Mouse (Mus musculus): ENCODE data around the gene Parg.

Parg gene

GRCm38 (mm10) chr14:32201791-32202451 is at the start of gene Parg, which contains the start of gene Timm23:
TSS of gene Parg (plus strand) at chr14:32201949.
TSS of gene Timm23 (minus strand) at chr14:32201898.
- in situ Hi-C loops (cut with MboI, MseI): no loop called here

- in situ Hi-C loops (cut with MboI, MseI): loop anchor here (10.0 to 25.0 kb wide), 2 partner anchors 68 to 1140 kb away; partner anchors contain the start of genes Dph3, Glt8d1, Gnl3 and Oxnad1
These were observed 49.3 kb upstream of the Parg start for GRCm38 (mm10) chr14:32152243-32152965.

DNA sequence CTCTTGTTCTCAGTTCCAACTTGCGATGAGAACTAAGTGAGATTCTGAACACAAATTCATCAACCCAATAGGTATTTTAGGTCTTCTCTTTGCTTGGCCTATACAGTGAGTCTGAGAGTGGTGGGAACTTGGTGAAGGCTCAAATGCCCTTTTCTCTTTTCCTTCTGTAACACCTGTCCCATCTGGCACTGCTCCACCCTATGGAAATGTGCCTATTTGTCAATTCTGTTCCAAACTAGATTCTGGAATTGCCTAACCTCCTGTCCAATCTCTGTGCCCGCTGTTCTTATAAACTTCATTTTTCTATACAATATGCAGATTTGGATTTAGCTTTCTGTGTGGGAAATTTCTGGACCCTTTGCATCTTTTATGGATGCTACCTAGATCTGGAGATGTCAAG is 48.6 kb upstream of the Parg start:
- in situ Hi-C loops (cut with MboI, MseI): loop anchor here (10.0 to 25.0 kb wide), 2 partner anchors 68 to 1141 kb away; partner anchors contain the start of genes Dph3, Glt8d1, Gnl3 and Oxnad1

DNA sequence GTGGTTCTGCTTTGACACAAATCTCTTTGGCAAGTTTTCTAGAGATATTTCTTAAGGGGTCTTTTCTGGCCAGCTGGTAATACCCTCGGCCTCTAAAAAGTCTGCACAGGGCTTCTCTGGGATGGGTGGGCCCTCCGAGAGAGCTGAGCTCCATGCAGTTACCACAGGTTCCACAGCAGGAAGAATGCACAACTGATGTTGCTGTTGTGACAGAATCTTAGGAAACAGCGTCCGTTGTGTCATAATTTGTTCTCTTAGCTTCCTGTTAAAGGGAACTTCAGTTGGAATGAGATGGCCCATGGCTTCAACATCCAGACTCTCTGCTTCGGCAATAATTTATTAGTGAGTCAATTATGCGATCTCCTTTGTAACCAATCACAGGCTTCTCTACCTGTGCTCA is 47.0 kb upstream of the Parg start:
- in situ Hi-C loops (cut with MboI, MseI): loop anchor here (10.0 to 25.0 kb wide), 2 partner anchors 70 to 1142 kb away; partner anchors contain the start of genes Dph3, Glt8d1, Gnl3 and Oxnad1

DNA sequence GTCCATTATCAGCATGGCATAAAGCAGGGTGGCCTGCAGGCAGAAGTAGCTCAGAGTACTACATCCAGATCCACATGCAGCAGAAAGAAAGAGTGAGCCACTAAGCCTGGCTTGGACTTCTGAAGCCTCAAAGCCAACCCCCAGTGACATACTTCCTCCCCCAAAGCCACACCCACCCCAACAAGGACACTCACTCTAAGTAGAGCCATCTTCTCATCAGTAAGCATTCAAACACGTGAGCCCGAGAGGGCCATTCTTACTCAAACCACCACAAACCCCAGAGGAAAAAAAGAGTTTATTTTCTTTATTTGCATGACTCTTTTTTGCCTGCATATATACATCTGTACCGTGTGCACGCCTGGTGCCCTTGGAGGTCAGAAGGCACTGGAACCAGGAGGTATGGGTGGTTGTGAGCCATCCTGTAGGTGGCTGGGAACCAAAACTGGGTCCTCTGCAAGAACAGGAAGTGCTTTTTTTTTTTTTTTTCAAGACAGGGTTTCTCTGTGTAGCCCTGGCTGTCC is 42.5 kb upstream of the Parg start:
- in situ Hi-C loops (cut with MboI, MseI): loop anchor here (10.0 to 25.0 kb wide), 2 partner anchors 74 to 1147 kb away; partner anchors contain the start of genes Dph3, Glt8d1, Gnl3 and Oxnad1

DNA sequence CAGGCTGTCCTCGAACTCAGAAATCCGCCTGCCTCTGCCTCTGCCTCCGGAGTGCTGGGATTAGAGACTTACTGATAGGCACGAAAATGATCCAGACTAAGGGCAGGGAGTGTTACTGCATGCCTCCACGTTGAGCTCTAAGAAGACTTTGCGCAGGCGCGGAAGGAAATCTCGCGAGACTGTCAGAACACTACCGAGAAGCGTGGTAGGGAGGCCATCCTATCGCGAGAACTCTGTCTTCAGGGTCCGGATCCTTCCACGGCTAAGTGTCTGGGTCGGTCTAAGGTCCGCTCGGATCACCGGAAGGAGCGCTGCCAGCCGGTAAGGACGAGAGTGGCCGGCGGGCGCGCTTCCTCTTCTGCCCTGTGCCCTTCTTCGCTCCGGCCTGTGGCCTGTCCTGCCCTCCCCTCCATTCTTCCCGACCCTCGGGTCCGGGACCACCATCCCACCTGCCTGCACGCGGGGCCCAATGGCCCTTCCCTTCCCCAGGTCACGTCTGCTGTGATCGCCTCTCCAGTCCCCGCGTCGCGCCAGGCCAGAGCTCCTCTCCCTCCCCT is 42.0 kb upstream of the Parg start, which contains the start of gene Ncoa4:
Ncoa4 (plus strand) TSS at position 176 of the 557 bp plus-strand sequence.
- in situ Hi-C loops (cut with MboI, MseI): loop anchor here (10.0 to 25.0 kb wide), 2 partner anchors 75 to 1147 kb away; partner anchors contain the start of genes Dph3, Glt8d1, Gnl3 and Oxnad1

DNA sequence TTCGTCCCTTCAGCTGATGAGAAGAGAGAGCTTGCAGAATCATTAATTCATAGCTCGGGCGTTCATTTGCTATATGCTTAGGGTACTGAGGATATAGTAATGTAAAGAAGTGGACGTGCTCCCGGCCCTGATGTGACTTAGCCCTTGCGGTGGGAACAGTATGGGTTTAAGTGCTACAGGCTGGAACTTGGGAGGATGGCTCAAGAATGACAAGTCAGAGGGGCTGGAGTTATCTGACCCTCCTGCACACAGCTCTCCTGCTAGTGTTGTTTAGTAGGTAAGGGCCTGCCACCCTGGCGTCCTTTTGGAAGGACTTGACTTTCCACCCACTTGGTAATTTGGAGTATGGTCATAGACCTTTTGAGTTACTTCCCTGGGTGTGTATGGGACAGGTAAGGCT is 41.2 kb upstream of the Parg start:
- in situ Hi-C loops (cut with MboI, MseI): loop anchor here (25.0 kb wide), 1 partner anchor 1148 kb away; the partner anchor contains the start of genes Glt8d1, Gnl3, Pbrm1 and Spcs1

DNA sequence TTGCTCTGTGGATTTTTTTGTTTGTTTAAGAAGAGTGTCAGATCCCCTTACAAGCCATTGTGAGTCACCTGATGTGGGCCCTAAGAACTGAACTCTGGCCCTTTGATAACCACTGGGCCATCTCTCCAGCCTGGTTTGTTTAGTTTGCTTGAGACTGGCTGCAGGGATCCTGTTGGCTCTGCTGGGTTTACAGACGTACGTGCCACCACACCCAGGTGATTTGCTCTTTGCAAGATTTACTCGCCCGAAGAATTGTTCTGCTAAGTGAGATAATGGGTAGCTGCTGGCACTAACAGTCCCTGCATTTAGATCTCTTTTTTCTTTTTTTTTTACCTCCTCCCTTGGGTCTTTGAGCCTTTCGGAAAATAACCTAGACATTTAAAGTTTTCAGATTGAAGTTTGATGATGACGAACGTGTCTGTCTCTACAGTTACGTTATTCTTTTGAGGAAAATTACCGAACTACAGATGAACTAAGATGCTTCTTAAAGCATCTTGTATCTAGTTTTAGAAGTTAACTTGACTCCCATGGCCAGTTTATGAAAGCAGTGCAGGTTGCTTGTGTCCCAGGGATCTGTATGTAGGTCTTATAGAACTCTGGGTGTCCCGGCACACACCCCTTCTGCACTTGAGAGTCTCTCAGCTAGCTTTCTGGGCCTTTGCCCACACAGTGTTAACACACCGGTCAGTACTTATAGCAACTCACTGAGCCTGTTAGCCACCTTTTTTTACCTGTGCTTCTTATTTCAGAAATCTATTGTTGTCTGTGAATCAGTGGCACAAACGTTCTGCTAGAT is 40.5 kb upstream of the Parg start:
- in situ Hi-C loops (cut with MboI, MseI): loop anchor here (25.0 kb wide), 1 partner anchor 1149 kb away; the partner anchor contains the start of genes Glt8d1, Gnl3, Pbrm1 and Spcs1

GRCm38 (mm10) chr14:32162231-32162630 is 39.5 kb upstream of the Parg start:
- in situ Hi-C loops (cut with MboI, MseI): loop anchor here (25.0 kb wide), 1 partner anchor 1150 kb away; the partner anchor contains the start of genes Glt8d1, Gnl3, Pbrm1 and Spcs1

- in situ Hi-C loops (cut with MboI, MseI): loop anchor here (25.0 kb wide), 1 partner anchor 1151 kb away; the partner anchor contains the start of genes Glt8d1, Gnl3, Pbrm1 and Spcs1
These were observed 38.4 kb upstream of the Parg start for GRCm38 (mm10) chr14:32163203-32163888.

DNA sequence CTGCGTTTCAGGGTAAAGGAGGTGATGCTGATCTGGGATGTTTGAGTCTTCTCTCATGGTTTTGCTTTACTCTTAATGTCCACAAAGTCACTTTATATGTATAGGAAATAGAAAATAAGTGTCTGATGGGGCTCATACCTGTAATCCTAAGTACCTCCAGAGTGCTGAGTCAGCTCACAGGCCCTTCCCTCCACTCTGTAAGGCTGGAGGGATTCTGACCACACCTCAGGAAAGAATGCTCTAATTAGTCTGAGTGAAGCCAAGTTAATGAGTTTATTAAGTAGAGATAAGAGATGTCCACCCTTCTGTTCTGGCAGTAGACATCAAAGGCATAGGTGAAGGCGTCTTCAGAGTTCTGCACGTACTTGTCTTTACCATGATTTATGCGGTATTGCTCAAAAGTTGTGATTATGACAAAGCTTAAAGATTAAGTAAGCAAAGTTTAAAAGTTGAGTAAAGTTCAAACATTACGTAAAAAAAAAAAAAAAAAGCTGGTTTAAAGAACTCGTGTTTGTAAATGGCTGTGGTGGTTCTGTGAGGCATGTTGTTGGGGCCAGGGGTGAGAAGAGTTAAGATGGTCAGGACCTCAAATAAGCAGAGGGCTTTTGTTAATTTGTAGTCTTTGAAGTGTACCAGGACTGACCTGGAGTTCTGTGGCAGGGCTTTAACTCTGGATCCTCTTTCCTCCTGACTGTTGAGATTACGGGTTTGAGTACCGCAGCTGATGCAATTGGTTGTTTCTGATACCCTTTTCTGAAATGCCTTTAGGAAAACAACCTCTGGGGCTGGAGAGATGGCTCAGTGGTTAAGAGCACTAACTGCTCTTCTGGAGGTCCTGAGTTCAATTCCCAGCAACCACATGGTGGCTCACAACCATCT is 37.3 kb upstream of the Parg start:
- in situ Hi-C loops (cut with MboI, MseI): loop anchor here (25.0 kb wide), 1 partner anchor 1152 kb away; the partner anchor contains the start of genes Glt8d1, Gnl3, Pbrm1 and Spcs1

DNA sequence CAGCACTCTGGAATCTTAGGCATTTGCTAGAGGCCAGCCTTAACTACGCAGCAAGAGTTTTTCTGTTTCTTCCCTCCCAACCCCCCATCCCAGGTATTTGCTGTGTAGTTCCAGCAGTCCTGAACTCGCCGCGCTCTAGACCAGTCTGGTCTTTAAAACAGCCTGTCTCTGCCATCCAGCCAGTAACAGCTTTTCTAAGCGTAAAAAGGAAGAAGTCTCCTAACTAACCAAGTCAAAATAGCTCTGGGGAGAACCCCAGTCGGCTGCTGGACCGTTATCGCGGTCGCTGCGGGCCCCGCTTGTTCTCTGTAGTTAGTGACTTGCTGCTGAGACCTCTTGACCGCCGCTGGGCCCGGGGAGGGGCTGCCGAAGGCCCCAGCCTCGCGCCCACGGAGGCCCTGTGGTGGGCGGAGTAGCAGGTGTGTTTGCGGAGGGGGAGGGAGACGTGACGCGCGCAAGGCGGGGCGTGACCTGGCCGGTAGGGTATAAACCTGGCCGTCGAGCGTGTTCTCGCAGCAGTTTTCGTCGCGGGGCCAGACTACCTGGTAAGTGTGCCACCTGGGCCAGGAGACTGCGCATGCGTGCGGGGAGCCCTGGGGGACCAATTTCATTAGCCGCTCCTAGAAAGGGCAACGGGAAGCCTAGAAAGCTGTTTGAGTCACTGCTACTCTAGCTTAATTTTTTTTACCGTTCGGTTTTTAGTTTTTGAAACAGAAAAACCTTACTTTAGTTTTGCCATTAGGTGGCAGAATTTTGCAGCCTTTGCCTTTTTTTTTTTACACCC is 36.3 kb upstream of the Parg start:
- in situ Hi-C loops (cut with MboI, MseI): loop anchor here (25.0 kb wide), 1 partner anchor 1153 kb away; the partner anchor contains the start of genes Glt8d1, Gnl3, Pbrm1 and Spcs1

GRCm38 (mm10) chr14:32166062-32166441 is 35.7 kb upstream of the Parg start:
- in situ Hi-C loops (cut with MboI, MseI): loop anchor here (25.0 kb wide), 1 partner anchor 1154 kb away; the partner anchor contains the start of genes Glt8d1, Gnl3, Pbrm1 and Spcs1

DNA sequence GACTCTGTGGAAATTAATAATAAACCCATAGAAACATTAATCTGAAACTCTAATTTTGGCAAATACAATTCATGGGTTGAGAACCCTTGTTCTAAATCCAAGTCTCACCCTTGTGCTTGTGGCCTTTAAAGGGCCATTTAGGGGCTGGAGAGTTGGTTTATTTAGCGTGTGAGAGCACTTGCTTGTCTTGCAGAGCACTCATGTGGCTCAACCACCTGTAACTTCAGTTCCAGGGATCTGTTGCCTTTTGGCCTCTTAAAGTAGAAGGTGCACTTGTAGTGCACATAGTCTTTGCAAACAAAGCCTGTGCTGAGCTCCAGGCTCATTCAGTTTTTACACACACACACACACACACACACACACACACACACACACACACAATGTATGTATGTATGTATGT is 34.9 kb upstream of the Parg start:
- in situ Hi-C loops (cut with MboI, MseI): loop anchor here (25.0 kb wide), 1 partner anchor 1155 kb away; the partner anchor contains the start of genes Glt8d1, Gnl3, Pbrm1 and Spcs1

DNA sequence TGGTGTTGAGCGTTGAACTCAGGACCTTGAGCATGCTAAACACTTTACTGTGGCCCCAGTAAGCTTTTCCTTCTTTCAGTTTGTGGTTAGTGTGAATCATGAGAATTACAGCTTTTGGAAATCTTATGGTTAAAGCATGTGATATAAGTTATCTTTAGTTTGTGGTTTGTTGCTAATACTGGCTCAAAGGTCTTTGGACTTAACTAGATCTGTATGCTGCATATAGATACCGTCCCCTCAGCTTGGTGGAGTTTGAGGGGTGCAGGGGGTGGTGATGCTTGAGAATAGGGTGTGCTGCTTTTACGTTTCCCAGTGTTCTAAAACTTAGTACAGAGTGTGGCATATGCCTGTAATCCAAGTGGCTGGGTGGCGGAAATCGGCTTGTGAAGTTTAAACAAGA is 34.4 kb upstream of the Parg start:
- in situ Hi-C loops (cut with MboI, MseI): loop anchor here (25.0 kb wide), 1 partner anchor 1155 kb away; the partner anchor contains the start of genes Glt8d1, Gnl3, Pbrm1 and Spcs1

DNA sequence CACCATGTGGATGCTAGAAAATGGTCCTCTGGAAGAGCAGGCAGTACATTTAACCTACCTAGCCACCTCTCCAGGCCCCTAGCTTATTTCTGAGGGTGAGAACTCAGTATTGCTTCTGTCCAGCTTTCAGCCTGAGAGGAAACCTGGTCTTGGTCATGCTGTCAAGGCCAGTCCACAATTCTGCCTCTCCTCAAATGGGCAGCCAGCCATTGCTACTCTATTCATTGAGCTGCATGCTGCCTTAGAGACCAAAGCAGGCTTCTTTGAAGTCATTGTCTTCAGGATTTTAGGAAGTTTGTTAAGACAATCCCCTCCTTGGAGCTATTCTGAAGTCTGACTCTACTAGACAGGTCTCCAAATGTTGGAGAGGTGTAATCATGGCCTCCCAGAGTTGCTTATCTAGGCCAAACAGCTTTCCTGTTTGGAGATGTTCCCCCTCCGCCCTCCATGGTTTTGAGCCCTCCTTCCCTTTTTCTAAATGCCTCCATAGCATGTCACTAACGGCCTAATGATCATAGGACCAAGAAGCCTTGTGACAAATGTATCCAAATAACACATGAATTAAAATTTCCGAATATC is 33.0 kb upstream of the Parg start:
- in situ Hi-C loops (cut with MboI, MseI): loop anchor here (25.0 kb wide), 1 partner anchor 1156 kb away; the partner anchor contains the start of genes Glt8d1, Gnl3, Pbrm1 and Spcs1

GRCm38 (mm10) chr14:32170137-32170536 is 31.6 kb upstream of the Parg start:
- in situ Hi-C loops (cut with MboI, MseI): loop anchor here (25.0 kb wide), 1 partner anchor 1158 kb away; the partner anchor contains the start of genes Glt8d1, Gnl3, Pbrm1 and Spcs1

All from T-helper 2 cell (primary cell).